Mouse (Mus musculus) cerebellum, adult 9-11 months (tissue): Measurements from ENCODE around the gene Sp7.

Source experiments
- DNase-seq: peaks from one replicate; pipeline ENCODE4 v3.0.0; 2022

The Sp7 gene

GRCm38 (mm10) chr15:102386640-102387039, 19.7 kb upstream of the Sp7 start:
- no peak for DNase-seq

DNA sequence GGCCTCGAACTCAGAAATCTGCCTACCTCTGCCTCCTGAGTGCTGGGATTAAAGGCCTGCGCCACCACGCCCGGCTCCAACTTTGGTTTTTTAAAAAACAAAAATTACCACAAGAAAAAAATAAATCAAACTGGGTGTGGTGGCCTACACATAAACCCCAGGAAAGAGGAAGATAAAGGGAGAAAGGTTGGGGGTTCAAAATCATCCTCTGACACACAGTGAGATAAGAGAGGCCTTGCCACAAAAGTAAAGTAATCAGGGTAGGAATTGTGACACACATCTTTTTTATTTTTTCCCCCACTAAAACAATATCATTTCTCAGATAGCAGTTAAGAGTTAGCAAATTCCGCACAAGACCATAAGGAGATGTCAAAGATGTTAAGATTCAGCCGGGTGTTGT, 16.7 kb upstream of the Sp7 start:
- DNase-seq = no peak

DNA sequence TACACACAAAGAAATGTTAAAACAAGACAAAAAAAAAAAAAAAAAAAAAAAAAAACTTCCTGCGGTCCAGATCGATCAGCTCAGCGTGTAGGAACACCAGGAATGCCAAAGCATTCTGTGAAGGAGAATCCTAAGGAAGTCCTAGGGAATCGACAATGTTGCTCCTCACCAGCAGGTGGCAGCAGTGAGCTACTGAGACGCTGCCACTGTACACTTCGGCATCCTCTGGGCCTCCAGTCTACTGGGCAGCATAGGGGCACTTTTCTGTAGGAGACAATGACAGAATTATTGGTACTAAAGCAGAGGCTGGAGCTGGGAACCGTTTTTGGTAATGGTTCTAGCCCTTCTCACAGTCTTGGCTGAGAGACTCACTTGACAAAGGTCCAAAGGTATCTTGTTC, 14.6 kb upstream of the Sp7 start:
- peak; percentile 76 for DNase-seq

DNA sequence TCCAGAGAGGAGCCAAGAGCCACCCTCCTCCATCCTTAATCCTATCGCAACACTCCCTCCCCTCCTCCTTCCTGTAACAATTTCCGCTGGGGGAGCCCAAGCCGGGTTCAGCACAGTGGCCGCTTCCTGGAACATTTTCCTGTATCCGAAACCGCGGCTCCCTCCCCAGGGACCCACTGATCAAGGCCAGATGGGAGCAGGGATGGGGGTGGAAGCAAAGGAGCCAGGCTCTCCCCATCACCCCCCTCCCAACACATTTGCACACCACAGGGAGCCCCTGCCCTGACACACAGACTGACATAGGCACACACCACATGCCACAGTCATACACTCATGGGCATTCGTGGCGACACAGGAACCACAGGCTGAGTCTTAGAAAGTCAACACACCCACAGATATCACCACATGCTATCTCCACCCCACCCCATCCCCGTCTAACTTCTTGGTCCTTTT, 10.9 kb upstream of the Sp7 start:
- no peak for DNase-seq

DNA sequence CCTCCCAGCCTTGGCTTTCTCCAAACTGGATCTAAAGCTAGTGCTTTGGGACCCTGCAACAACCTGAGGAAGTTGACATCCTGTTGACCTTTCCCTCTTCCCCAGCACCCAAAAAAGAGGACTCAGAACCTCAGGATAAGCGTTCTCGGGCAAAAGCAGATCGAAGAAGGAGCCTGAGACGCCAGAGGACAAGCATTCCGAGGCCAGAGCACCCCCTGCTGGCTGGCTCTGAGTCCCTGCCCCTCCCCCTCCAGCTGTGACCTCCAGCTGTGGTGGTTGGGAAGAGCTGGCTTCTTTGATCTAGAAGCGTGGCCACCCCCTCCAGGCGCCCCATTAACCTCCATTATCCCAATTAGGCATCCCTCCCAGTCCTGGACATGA, 10.2 kb upstream of the Sp7 start:
- DNase-seq = peak; percentile 40

DNA sequence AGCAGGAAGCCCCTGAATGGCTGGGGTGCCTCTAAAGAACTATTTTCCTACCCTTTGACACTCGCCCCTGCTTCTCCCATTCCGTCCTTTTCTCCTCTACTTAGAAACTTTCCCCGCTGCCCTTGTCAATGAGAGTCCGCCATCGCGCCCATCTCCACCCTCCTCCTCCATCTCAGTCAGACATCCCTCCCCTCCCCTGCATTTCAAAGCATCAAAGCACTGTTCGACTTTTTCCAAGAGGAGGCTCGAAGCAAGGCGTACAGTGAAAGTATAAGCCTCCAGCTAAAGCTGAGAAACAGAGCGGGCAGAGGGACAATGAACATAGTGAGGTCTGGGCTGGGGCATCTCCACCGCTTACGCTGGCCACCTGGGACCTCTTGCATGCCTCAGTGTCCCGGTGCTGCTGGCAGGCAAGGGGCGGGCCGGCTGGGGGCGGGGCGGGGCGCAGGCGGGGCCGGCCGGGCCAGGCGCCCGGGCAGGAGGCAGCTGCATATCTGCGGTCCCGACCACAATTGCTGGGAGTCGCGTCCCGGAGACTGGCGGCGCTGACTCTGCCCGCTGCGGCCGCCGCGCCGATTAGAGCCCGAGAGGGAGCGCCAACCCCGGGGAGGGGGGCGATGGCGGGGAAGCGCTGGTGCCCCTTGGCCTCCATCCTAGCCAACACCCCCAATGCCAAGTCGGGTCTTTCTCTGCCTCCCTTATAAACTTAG, 9.6 kb upstream of the Sp7 start:
- DNase-seq = peak; percentile 27

DNA sequence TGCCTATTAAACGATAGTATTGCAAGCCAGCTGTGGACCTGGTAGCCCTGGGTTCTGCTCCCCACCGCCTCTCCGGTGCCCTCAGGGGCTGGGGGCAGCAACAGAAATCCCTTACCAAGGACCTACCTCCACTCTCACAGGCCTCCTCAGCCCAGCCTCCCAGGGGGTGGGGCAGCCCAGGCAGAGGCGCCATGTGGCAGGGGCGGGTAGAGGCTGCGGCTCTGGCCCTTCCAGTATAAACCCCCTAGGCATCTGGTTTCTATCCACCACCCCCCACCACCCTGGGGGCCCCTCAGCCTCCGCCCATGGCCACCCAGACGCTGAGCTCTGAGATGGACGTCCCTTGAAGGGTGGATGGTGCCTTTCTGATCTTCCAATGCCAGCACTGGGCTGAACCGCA, 3.7 kb upstream of the Sp7 start:
- DNase-seq = no peak

DNA sequence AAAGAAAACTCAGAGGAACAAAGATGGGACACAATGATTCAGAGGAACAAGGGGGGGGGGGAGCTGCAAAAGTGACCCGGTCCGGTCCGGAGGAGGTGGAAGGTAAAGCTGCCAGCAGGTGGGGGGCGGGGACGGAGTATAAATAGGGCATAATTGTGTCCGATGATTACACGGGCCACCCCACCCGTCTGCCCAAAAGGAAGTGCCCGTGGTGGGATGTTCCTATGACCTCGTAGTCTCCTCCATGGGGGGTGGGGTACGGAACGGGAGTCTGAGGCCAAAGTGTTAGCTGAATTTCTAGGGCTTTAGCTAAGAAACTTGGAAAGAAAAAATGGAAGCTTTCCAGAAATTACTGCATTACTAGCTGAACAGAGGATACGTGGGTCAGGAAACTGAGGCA, 3.0 kb upstream of the Sp7 start:
- no peak for DNase-seq

- DNase-seq = no peak
Measured at GRCm38 (mm10) chr15:102366238-102366637, 744 bp downstream of the Sp7 start.

DNA sequence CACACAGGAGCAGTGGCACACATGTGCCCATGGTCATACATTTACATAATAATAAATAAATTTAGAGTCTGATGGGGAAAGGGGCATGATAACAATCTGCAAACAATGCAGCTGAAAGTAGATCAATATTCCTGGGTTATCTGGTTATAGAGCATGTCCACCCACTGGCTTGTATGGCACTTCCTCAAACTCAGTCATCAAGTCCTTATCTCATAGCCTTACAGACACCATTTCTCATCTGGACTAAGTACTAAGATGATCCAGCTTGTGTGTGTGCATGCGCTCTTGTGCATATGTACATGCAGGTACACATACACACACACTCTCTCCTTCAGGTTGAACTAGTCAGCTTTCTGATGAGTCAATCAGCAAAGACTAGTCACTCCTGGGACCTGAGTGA, 2.3 kb downstream of the Sp7 start:
- DNase-seq = no peak

DNA sequence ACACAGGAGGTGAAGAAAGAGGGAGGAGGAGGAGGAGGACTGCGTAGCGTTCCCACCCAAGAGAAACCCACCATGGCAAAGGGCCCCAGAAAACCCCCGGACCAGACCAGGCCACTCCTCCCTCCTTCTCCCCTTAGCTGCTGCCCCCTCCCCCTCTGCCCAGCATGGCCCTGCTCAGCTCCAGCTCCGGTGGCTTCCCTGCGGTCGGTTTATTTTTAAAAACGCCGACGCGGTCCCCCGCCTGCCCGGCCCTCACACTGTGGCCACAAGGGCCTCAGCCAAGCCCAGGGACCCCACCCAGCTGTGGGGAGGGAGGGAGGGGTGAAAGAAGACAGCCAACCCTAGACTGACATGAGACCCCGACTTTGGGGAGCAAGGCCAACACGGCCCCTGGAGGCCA, 4.3 kb downstream of the Sp7 start:
- DNase-seq = no peak

- no peak for DNase-seq
Measured at GRCm38 (mm10) chr15:102358834-102359233, 8.1 kb downstream of the Sp7 start.

DNA sequence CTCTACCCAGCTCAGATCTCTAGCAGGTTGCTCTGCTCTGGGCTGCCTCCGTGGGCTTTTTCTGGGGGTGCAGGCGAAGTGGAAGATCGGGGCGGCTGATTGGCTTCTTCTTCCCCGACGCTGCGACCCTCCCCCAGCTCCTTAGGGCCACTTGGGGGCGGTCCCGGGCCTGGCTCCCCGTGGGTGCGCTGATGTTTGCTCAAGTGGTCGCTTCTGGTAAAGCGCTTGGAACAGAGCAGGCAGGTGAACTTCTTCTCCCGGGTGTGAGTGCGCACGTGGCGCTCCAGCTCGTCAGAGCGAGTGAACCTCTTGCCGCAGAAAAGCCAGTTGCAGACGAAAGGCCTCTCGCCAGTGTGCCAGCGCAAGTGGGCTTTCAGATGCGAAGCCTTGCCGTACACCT, 8.9 kb downstream of the Sp7 start:
- DNase-seq = no peak

GRCm38 (mm10) chr15:102356501-102357325, 10.3 kb downstream of the Sp7 start:
- no peak for DNase-seq

DNA sequence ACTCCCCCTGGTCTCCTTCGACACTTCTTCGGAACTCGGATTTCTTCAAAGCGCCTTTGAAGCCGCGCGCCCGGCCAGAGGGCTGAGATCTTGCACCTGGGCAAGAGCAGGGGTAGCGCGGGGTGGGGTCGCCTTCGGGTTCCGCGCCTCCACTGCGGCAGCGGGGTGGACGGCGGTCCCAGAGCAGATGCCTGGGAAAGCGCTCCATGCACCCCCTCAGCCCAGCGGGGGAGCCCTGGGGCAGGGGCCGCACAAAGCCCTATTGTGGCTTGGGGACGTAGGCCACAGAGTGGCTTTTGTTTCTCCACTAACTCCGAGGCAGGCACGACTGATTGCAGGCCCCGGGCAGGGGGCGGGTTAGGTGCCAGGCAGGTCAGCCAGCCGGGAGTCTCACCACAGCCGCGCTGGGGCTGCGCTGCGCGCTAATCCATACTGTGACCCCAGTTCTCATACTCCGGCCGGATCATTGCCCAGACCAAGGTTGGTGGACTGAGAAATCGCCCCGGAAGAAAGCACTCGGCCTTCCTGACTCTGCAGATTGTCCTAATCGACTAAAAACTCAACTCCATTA, 11.0 kb downstream of the Sp7 start:
- peak; percentile 48 for DNase-seq

GRCm38 (mm10) chr15:102355134-102355870, 11.7 kb downstream of the Sp7 start:
- DNase-seq = no peak

- no peak for DNase-seq
Measured at GRCm38 (mm10) chr15:102353986-102354385, 13.0 kb downstream of the Sp7 start.

- no peak for DNase-seq
Measured at GRCm38 (mm10) chr15:102352177-102352576, 14.8 kb downstream of the Sp7 start.

DNA sequence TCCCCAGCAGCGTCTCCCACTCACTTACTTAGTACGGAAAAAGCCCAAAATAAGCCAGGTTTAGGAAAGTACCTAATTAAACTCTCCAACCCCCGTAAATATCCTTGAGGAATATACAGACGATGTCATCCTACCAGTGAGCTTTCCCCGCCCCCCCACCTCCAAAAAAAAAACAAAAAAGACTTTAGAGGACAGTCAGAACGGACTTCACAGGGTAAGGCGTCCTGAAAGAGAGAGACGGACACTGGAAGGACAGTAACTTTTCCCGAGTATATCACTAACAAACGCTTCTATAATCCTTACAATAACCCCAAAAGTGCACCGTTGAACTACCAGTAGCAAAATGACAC, 16.1 kb downstream of the Sp7 start:
- no peak for DNase-seq

DNA sequence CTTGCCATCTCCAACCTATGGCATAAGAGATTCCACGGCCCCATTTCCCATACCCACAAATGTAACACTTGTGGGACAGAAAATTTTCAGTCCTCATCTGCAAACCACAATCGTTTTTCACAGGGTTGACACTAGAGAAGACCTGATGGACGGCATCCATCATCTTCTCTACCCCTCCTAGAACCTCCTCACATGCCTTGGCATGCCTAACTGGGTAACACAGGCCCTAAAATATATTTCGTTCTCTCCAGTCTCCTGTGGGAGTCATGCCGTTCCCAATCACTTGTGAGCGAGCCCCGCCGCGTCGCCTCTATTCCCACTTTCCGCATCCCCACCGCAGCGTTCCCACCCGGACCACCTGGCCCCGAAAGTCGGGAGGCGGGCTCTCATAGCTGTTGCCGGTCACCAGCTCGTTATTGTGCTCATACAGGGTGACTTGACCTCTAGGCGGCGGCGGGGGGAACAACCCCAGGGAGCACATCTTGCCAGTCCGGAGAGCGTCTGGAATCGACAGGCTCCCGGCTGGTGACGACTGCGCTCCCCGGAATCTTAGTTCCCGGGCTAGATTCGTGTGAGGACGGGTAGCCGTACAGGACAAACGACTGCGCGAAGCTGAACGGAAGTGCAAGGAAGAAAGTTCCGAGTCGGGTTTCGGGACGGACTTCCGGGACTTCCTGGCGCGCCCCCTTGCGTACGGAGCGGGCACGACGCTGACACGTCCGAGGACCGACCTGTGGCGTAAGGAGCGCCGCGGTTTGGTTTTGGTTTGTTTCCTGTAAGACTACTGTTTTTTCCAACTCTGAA, 16.6 kb downstream of the Sp7 start, which contains the start of gene Aaas:
TSS of gene Aaas (minus strand) at position 634 of the 804 bp plus-strand sequence.
- peak; percentile 94 for DNase-seq

DNA sequence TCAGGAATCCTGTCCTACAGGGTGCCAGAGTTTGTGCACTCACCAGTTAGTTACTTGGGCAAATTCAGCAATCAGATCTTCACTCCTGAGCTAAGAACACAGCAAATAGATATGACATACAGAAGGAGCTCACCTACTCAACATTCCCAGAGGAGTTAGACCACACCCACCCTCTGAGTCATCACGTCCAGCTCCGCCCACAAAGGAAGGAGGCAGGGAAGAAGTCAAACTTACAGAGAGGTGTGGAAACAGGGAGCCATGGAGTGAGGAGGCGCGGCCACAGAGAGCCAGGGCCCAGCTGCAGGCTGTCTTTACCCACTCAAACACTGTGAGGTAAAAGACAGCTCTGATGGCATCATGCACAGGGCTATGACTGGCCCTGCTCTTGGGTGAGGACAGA, 20.5 kb downstream of the Sp7 start:
- DNase-seq = no peak

GRCm38 (mm10) chr15:102344490-102344889, 22.5 kb downstream of the Sp7 start:
- no peak for DNase-seq

DNA sequence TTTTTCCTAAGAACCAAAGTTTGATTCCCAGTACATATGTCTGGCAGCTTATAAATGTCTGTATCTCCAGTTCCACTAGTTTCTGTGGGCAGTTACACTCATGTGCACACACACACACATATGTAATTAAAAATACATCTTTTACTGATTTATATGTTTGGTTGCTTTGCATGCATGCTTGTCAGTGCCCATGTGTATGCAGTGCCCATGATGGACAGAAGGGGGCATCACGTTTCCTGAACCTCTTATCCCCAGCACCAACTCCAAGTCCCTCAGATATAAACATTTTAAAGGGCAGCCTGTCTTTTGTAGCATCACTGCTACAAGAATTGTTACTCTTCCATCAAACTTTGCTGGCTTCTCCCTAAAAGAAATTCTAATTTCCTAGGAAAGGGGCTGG, 25.4 kb downstream of the Sp7 start:
- no peak for DNase-seq
